Mouse (Mus musculus) spleen, postnatal 10 days (tissue): ENCODE measurements around the gene Prima1.

Source experiments
- DNase-seq, 2 experiments: peaks; one replicate each; pipeline ENCODE4 v3.0.0; 2021 to 2022; ENCODE audit warnings: low spot score in 2 of 2

Prima1 gene

GRCm38 (mm10) chr12:103226121-103226520, 15.8 kb downstream of the Prima1 start:
- DNase-seq = no peak

GRCm38 (mm10) chr12:103223671-103224070, 18.3 kb downstream of the Prima1 start:
- no peak for DNase-seq

GRCm38 (mm10) chr12:103215877-103216610, 25.9 kb downstream of the Prima1 start:
- no peak for DNase-seq

GRCm38 (mm10) chr12:103214797-103215196, 27.2 kb downstream of the Prima1 start:
- DNase-seq = no peak

- DNase-seq = no peak
These were observed 27.7 kb downstream of the Prima1 start for GRCm38 (mm10) chr12:103214270-103214669.

GRCm38 (mm10) chr12:103213591-103213990, 28.4 kb downstream of the Prima1 start:
- no peak for DNase-seq

GRCm38 (mm10) chr12:103211078-103211477, 30.9 kb downstream of the Prima1 start:
- DNase-seq = no peak

GRCm38 (mm10) chr12:103209581-103209980, 32.4 kb downstream of the Prima1 start:
- no peak for DNase-seq

GRCm38 (mm10) chr12:103205561-103205960, 36.4 kb downstream of the Prima1 start:
- DNase-seq = no peak

- DNase-seq = no peak
These were observed 39.1 kb downstream of the Prima1 start for GRCm38 (mm10) chr12:103202592-103203544.

- DNase-seq = no peak
These were observed 49.0 kb downstream of the Prima1 start for GRCm38 (mm10) chr12:103192996-103193395.

GRCm38 (mm10) chr12:103189771-103190170, 52.2 kb downstream of the Prima1 start:
- DNase-seq = no peak

- no peak for DNase-seq
These were observed 53.7 kb downstream of the Prima1 start for GRCm38 (mm10) chr12:103188223-103188622.

- DNase-seq = no peak
These were observed 54.9 kb downstream of the Prima1 start for GRCm38 (mm10) chr12:103187020-103187419.

GRCm38 (mm10) chr12:103183057-103183456, 58.9 kb downstream of the Prima1 start:
- no peak for DNase-seq

GRCm38 (mm10) chr12:103168892-103169291, 73.1 kb downstream of the Prima1 start:
- DNase-seq = no peak

- DNase-seq = no peak
These were observed 77.6 kb downstream of the Prima1 start for GRCm38 (mm10) chr12:103164101-103165030.

- DNase-seq = no peak
These were observed 78.4 kb downstream of the Prima1 start for GRCm38 (mm10) chr12:103163596-103163995.

GRCm38 (mm10) chr12:103160721-103161120, 81.2 kb downstream of the Prima1 start:
- no peak for DNase-seq

- no peak for DNase-seq
These were observed 82.9 kb downstream of the Prima1 start for GRCm38 (mm10) chr12:103159016-103159415.

- DNase-seq = no peak
These were observed 84.6 kb downstream of the Prima1 start for GRCm38 (mm10) chr12:103157129-103157910.
